Mouse (Mus musculus): ENCODE measurements at regions not wholly inside any gene's neighbourhood (a gene's known extent, or its start where the extent isn't known, plus 50 kb on each side); places are given as distances from the start of the nearest gene placed in this dataset.

DNA sequence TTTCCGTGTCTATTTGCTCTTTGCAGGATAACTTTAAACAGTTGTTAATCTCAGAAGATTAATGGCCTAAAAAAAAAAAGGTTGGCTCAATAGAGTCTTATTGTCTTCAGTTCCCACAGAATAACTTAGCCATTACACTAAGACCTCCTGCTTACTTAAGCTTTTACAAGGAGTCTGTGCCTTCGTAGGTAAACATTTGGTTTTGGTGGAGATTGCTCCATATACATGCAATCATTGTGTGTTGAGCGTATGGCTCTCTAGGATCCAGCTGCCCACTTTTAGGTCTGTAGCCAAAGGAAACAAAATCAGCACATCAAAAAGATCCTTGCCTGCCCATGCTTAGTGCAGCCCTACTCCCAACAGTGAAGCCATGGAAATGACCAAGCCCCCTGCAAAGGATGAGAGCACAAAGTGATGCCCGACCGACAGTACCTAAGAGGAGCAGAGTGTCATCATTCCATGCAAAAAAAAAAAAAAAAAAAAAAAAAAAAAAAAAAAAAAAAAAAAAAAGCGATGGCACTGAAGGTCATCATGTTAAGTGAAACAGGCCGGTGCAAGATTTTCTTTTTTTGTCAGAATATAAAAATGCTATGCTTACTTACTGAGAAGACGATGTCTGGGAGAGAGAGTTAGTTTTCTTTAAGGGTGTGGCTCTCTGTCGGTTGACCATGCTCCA, 90.2 kb downstream of the Edn1 start:
- TF ChIP-seq CTCF (IDR thresholded peaks at IDR 0.05; ENCODE audit: extremely low read depth, insufficient read depth, insufficient read length, insufficient replicate concordance) = no peak
- TF ChIP-seq POLR2A (IDR thresholded peaks at IDR 0.05; ENCODE audit: low read depth, low read length) = no peak

Measured in spleen, adult 2 months (tissue).